In genomic region chr19:45438928-45439846, GRCm38 (mm10) we compare ENCODE assay signal across 13 mouse cellular contexts.
DNase-seq lines count a peak whose midpoint lies in the region; TF ChIP-seq lines count a peak whose summit lies in the region.
"Had no signal": no experiment of that assay in that cellular context is flagged by ENCODE, and none has a peak within 500 bp of the region (broad histone marks: within the 10 kb centered on the region; RNA-seq: fewer than 3 reads in every experiment).

No protein-coding gene starts in this region.

- peaks cover 4% of the 10 kb centered on the region; the same call in 1 of the 2 replicates for H3K36me3 ChIP-seq in E14TG2a.4 (ENCODE audit: insufficient read depth, low read length)
- H3K36me3 ChIP-seq: limb, embryonic 13.5 days; midbrain, embryonic 12.5 days had no signal

- H3K4me3 ChIP-seq in left cerebral cortex, adult 2 months, result no peak overlapping the region
- H3K4me3 ChIP-seq in E14TG2a.4 (replicated peaks; ENCODE audit: low read length), result no peak overlapping the region
- H3K4me3 ChIP-seq: erythroblast, embryonic 14.5 days; limb, embryonic 13.5 days; midbrain, embryonic 12.5 days had no signal

- peak; percentile 42 for TF ChIP-seq CTCF in left cerebral cortex, adult 2 months (IDR thresholded peaks at IDR 0.05)
- peak; percentile 72 for TF ChIP-seq CTCF in E14TG2a.4 (conservative IDR thresholded peaks at IDR 0.05; ENCODE audit: low read length)

- no peaks in the 10 kb centered on the region for H3K4me1 ChIP-seq in E14TG2a.4 (replicated peaks; ENCODE audit: low read depth, low read length)

- intact Hi-C loops in left cerebral cortex, adult 2 months (cut with DNase I), result no loop called here
- intact Hi-C loops in left cerebral cortex, postnatal 36 days (cut with DNase I), result loop anchor here (5.0 kb wide), 1 partner anchor 137 kb away; no protein-coding TSS in a partner anchor

- no peaks in the 10 kb centered on the region for H3K27me3 ChIP-seq in E14TG2a.4 (ENCODE audit: insufficient read depth, low read length)
- H3K27me3 ChIP-seq: limb, embryonic 13.5 days had no signal

- DNase-seq in cerebellum, postnatal 10 days, result peak; percentile 31 to 50
- no peak for DNase-seq in cerebellum, adult 9-11 months
- no peak for DNase-seq in left cerebral cortex, adult 2 months (ENCODE audit: extremely low spot score in 1 of 2, low spot score in 2 of 2)
- no peak for DNase-seq in left cerebral cortex, postnatal 36 days (ENCODE audit: low spot score in 2 of 2)
- peak; percentile 30 for DNase-seq in induced T-regulatory cell, adult 2 months (ENCODE audit: low read depth)
- no peak for DNase-seq in right cerebral cortex, postnatal 14 days
- DNase-seq in cerebellum, adult 8-10 months, result no peak
- DNase-seq: cerebellum, adult 11-12 months; gastrocnemius, postnatal 25 days had no signal

- no peak overlapping the region for H3K27ac ChIP-seq in left cerebral cortex, adult 2 months
- H3K27ac ChIP-seq: limb, embryonic 13.5 days; midbrain, embryonic 12.5 days had no signal

- H3K9me3 ChIP-seq in E14TG2a.4 (ENCODE audit: low read length), result no peaks in the 10 kb centered on the region
- H3K9me3 ChIP-seq: limb, embryonic 13.5 days; midbrain, embryonic 12.5 days had no signal

Comparison
In these comparisons a context has a peak if more than half of its experiments do, and no peak if none do; other contexts are left out.
1. DNase-seq: peak in cerebellum, postnatal 10 days (2 of 2) and induced T-regulatory cell, adult 2 months (single experiment); none in cerebellum, adult 9-11 months (single experiment), left cerebral cortex, adult 2 months (0 of 2), left cerebral cortex, postnatal 36 days (0 of 2), right cerebral cortex, postnatal 14 days (single experiment) and cerebellum, adult 8-10 months (single experiment).